Mouse (Mus musculus): ENCODE results near the gene Pea15a.
"Not testable (repeated sequence)": the region's sequence is repeated elsewhere in the genome, so short reads cannot be mapped to it uniquely, and the experiment has no call there.

Gene Pea15a

DNA sequence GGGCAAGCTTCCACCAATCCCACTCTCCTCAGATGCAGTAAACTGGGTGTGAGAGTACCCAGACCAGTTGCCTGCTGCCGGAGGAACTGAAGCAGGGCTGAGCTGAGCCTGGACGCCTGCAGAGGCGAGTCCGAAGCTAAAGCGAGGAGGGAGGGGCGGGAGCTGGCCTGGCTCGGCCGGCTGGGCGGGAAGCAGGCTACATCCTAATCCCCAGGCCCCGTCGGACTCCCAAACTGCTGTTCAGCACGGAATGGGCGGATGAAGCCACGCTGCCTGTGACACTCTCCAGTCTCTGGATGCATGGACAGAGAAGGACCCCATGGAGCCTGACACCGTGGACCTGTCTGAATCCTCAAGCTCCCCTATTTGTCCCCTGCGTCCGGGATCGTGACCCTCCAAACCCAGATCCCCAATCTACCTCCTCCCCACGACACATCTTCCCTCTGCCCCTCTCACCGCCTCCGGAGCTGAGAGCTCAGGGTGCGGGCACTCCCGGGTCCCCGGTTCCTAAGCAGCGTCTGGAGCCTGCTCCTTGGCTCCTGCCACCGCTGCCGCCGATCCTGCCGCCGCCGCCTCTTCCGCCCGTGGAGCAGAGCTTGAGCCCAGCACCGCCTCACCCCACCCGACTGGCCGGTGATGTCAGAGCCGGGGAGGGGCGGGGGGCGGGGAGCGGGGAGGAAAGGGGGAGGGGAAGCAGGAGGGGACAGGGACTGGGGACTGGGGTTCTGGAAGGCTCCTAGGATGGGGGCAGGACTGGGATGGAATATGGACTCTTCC lies at the start of gene Pea15a:
Pea15a (minus strand) TSS at position 664 of the 777 bp plus-strand sequence.
- DNase-seq = peak; percentile 66 to 70

DNA sequence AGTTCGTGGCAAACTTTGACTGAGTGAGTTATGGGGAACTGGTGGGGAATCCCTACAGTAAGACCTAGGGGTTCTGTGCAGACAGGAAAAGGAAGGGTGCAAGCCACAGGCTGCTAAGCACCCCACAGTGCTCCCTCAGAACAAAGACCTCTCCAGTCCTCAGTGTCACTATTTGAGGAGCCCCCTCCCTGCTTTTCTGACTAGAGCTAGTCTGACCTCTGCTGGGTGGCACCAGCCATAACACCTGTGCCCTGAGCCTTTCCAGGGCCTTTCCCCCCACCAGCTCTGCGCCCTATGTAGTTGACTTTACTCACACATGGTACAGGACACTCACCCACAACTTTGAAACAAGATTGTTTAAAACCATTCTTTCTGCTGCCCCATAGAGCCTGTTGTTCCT lies 41.1 kb upstream of the Pea15a start:
- peak in 1 of 2 experiments; percentile 22 for DNase-seq

DNA sequence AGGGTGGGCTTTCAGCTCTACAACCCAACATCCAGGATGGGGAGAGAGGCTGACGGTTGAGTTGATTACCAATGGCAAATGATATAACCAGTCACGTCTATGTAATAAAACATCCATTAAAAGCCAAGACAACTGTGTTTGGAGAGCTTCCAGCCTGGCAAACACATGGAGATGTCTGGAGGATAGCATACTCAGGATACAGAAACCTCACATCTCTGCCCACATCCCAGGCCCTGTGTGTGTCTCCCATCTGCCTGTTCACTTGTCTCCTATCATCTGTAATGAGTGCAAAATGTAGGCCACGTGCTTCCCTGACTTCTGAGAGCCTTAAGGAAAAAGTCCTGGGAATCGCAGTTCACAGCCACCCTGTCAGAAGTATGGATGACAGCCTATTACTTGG lies 40.6 kb upstream of the Pea15a start:
- no peak for DNase-seq

DNA sequence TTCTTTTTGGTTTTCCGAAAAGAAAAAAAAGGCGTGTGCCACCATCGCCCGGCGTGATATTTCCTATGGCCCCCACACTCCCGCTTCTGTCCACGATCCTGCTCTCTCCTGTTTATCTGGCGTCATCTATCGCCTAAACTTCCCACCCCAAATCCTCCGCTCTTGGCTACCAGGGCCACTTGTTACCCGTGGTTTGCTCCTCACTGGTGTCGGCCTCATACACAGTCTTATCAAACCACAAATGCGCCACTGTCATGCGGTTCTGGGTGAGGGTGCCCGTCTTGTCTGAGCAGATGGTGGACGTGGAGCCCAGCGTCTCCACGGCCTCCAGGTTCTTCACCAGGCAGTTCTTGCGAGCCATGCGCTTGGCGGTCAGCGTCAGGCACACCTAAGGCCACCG lies 38.0 kb upstream of the Pea15a start:
- not testable (repeated sequence) for DNase-seq

DNA sequence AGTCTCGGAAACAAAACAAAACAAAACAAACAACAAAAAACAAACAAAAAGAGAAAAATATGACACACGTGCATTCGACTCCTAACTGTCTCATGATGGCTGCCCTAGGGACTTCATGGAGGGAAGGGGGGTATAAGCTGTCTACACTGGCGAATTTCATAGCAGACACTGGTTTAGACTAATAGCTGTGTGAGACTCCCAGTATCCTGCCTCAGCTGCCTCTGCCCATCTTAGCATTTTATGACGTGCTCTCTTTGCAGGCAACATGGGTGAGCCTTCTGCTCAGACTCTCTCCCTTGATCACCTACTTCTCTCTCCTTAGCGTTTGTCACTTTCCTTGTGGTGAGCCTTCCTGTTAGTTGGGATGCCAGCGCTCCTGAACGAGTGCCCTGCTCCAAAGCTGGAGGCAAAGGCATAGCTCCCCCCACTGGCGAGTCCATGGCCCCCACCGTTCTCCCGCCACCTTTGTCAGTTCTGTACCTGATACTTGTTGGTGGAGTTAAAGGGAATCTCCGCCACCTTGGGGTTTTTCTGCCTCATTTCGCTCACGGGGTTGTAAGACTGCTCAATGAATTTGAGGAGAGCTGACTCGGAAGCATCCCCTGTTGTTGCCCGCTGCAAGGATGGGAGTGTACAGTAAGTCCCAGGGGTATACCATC lies 37.1 kb upstream of the Pea15a start:
- DNase-seq = no peak

DNA sequence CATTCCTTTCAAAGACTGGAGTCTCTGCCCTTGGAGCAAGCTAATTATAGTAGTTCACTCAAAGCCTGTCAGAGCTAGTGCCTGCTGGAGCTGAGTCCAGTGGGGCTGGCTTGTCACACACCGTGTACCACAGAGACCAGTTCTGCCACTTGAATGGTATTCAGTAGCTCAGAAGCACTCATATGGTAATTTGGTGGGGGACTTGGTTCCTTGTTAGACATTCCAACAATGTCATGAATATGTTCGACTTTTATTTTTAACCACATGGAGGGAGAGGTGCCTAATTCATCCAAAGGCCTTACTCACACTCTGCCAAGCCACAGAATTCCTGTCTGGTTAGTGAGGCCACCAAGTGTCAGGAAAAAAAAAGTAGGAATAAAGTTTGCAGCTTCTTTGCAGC lies 35.8 kb upstream of the Pea15a start:
- DNase-seq = no peak

DNA sequence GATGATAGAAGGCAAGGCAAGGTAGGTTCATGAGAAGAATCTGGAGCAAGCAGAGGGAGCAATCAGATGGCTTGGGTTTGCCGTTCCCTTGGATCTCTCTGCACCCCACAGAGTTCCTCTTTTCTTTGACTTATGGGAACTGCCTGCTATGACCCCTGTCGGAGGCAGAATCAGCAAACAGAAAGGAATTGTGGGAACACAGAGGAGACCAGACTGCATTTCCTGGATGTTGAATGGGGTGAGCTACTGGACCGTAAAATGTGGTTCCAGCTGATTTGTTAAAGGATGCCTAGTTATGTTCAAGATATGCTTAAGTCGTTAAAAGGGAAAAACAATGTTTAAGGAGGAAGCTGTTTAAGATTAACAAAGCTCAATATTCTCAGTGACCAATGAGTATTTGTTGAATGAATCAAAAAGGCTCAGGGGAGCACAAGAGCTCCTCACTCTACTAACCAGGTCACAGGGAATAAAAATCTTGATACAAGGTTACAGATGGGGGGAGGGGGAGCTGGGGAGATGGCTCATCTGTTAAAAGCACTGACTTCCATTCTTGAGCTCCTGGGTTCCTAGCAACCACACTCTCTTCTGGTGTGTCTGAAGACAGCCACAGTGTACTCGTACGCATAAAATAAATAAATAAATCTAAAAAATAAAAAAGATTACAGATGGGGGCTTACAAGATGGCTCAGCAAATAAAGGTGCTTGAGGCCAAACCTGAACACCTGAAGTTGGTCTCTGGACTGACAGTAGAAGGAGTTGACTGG lies 34.5 kb upstream of the Pea15a start:
- DNase-seq = no peak

DNA sequence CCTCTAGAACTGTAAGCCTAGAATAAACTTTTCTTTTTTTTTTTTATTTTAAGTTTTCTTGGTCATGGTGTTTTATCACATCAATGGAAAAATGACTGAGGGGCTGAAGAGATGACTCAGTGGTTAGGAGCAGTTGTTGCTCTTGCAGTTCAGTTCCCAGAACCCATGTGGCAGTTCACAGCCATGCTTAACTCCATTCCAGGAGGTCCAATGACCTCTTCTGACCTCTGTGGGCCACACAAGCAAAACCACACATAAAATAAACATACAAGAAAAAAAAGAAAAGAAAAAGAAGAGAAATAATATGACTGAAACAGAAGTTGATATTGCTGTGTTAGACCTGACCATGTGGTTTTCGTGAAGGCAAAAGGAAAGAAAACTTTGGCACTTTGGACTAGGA lies 22.6 kb upstream of the Pea15a start:
- no peak for DNase-seq

DNA sequence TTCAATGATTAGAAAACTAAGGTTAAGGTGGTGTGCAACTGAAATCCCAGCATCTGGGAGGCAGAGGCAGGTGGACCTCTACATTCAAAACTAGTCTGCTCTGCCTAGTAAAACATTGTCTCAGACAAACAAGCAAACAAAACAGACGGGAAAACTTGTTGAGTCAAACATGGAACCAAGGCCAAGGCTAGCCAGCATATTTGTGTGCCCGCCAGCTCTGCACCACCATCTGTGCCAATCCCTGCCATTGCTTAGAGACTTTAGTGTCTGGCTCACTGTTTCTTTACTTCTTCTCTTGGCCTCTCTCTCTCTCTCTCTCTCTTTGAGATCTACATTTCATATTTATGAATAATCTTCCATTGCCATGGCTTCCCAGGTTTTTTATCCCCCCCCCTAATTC lies 21.6 kb upstream of the Pea15a start:
- DNase-seq = no peak

DNA sequence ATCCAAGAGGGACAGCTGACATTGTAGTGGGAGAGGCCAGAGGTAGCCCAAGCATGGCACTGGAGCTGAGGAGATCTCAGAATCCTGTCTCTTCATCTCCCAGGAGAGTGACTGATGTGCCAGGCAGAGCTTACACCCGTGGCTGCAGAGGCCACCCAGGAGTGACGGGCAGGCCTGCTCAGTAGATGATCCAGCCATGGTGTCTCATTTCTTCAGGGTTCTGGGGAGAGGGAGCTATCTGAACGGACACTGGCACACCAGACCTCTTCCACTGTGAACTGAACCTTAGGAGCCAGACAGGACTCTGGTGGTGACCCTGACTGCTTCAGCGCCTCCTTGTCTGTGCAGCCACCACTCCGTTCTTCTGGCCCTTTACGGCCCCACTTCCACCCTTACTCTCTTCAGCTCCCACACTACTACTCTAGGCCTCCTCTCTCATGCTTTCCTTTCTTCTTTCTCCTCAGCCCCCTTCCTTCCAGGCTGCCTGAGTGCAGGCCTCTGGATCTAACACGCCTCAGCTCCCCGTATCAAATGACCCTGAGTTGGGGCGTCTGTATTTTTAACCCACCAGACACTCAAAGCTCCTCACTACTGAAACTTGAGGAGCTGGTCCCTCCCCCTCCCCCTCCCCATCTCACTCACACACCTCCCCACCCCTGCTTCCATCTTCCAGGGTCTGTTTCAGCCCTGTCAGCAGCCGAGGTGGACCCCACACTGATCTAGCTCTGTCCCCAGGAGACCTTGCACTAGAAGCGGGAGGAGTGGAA lies 14.9 kb upstream of the Pea15a start:
- DNase-seq = no peak

DNA sequence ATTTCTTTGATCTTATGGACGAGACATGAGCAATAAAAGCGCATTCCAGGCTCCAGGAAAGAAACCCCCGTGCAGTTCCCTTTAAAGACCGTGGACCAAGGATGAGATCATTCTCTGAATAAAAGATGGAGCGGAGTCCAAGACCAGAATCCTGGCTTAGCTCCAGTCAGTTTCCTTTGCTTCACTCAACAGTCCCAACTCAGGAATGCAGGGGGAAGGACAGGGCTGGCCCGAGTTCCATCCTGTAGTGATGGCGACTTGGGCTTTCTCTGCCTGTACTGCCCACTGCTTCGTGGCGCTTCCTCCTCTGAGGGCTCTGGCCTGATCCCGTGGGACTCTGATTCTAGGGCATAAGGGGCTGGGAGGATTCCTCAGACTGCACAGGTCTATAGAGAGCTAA lies 13.8 kb upstream of the Pea15a start:
- DNase-seq = no peak

DNA sequence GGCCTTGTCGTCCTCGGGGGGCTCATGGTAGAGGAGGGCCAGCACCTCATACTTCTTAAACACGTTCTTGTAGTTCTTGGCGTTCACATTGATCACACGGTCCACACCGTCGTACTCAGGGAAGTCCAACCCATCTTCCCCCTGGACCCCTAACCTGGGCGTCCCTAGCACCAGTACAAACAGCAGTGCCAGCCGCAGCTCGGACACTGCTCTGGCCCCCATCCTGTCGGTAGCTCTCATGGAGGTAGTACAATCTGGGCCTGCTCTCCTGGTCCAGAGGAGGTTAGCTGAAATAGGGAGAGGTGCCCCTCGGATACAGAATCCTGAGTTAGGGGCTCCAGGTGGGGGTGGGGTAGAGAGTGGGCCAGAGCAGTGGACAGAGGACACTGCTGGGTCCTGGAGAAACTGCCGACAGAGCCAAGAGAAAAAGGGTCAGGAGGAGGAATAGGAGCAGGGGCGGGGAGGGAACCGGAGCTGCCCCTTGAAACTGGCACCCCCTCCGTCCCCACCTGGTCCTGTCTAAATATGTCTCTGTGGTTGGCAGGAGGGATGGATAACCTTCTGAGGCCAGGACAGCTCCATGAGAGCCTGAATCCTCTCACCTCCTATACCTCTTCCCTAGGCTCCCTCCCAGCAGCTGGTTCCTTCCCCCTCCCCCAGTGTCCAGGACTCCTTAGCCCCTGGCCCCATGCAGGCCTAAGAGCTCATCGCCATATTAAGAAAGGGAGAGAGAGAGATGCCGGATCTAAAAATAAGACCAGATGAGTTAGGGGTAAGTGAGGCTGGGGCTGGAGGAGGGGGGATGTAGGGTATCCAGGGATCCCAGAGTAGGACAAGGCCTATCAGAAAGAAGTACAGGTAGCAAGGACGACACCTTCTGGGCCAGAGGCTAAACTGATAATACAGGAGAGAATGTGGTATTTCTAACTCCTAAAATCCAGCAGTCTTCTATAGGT lies 13.1 kb upstream of the Pea15a start, which contains the start of gene Casq1:
Casq1 (minus strand) TSS at position 418 of the 956 bp plus-strand sequence.
- DNase-seq = no peak

DNA sequence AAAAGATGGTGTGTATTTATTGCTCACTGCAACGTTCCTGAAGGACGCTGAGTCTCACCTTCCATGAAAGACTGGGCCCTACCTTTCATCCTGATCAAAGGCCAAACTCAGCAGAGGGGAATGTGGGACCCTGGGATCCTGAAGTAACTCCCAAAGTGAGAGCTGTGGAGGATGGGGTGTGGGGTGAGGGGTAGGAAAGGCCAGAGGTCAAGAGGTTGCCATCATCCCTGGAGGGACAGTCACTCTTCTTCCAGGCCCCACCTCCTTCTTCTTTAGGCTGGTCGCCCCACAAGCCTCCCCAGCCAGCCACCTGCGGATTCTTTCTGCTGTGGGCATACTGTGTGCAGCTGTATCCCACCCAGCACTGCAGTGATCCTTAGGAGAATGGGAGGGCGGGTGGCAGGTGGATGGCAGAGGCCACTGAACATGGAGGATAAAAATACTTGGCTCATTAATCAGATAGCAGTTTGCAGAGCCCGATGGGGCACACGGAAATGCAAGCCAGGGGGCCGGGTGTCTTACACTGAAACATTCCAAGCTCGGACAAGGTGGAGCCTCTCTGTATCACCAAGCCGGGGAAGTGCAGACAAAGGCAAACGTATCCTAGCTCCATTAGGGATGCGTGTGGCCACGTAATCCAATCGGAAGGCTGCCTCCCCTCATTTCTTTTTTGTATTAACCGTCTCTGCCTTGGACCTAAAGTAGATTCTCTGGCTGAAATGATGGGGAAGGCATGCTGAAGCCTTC lies 11.7 kb upstream of the Pea15a start:
- DNase-seq = no peak

DNA sequence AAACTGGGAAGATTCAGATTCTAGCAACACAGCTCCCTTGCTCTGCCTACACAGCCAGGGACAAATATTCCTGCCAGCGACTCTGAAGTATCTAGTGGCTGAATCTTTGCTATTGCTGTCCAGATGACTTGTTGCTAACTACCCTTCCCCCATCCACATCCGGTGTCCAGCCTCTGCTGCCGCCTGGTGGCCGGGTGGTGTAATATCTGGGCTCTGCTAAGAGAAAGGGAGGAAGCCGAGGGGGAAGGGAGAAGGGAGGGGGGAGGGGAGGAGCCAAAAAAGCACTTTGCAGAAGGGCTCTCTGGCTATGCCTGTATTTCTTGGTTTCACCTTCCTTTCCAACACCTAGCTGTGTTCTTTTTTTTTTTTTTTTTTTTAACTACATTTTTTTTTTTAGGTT lies 10.5 kb upstream of the Pea15a start:
- peak; percentile 90 to 94 for DNase-seq

DNA sequence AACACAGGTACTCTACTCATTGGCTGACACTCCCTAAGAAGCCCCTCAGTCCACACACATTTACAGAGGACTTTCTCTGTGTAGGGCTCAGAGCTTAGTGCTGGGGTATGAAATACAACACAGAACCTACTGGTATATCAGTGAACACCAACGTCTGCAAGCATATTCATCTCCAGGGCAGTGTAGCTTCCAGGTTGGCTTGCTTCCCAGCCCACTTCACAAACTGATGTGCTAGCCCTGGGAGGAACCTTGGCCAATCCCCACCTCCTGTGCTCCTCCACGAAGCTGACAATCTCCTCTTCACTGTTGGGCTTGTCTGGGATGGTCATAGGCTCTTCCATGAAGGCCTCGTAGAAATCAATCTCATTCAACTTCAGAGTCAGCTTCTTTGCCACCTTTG lies 8.1 kb upstream of the Pea15a start:
- no peak for DNase-seq

DNA sequence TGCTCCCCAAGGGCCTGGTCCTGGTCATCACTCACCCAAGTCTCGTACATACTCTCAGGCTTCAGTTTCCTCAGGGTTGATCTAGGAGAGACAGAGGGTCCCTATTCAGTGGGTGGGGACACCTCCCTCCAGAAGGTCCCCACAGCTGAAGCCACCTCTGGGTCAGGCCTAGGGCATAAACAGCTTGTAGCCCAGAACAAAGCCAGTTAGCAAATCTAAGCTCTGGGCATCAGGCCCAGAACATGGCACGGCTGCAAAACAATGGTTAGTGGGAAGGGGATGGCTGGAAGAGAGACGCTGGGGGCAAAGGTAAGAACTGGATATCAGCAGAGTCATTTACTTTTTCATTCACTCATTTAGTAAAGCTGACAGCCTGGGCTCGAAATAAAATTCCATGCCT lies 7.2 kb upstream of the Pea15a start:
- no peak for DNase-seq

DNA sequence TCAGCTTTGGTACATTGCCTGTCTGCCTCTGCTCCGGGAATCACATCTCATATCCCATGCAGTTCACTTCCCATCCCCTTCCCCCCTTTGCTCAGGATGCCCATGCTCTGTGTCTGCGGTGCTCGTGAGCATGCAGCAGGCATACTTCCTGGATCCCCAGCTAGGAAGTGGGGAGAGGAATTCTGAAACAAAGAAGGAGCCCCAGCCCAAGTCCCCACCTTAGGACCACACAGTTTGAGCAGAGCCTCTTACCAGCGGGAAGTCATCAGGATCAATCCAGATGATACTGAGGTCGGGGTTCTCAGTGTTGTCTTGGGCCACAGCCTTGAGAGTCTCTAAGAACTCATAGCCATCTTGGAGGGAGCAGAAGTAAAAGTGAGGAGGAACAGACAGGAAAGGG lies 6.2 kb upstream of the Pea15a start:
- no peak for DNase-seq

DNA sequence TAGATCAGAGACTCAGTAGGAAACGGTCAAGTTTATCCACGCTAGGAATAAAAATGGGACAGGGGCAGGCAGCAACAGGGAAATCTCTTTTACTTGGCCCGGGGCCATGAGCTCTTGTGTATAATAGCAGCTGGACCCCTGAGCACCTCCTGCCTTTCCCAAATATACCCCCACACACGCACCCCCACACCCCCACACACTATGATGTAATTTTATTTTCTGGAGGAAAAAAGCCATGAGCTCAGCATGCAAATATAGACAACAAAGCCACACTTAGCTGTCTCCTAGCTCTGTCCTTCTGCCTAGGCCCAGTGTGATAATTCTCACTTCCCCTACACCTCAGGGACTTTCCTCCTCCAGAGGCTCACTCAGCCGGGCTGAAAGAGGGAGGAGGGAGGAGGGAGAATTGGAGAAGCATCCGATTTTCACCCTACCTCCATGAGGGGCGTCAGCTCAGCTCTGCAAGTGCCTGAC lies 544 bp upstream of the Pea15a start:
- DNase-seq = no peak

DNA sequence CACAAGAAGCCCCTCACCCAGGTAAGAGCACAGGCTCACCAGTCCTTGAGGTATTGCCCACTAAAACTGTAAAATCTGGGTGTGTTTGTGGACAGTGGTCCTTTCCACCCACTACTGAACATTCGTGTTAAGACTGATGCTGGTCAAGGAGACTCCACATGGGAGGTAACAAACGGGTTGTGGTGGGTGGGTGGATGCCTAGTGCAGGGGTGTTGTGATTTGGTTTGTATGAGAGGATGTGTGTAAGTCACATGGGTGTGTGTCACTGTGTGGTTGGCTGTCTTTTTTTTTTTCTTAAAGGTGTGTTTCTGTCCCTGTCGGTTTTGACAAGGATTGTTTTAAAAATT lies 890 bp downstream of the Pea15a start:
- no peak for DNase-seq

DNA sequence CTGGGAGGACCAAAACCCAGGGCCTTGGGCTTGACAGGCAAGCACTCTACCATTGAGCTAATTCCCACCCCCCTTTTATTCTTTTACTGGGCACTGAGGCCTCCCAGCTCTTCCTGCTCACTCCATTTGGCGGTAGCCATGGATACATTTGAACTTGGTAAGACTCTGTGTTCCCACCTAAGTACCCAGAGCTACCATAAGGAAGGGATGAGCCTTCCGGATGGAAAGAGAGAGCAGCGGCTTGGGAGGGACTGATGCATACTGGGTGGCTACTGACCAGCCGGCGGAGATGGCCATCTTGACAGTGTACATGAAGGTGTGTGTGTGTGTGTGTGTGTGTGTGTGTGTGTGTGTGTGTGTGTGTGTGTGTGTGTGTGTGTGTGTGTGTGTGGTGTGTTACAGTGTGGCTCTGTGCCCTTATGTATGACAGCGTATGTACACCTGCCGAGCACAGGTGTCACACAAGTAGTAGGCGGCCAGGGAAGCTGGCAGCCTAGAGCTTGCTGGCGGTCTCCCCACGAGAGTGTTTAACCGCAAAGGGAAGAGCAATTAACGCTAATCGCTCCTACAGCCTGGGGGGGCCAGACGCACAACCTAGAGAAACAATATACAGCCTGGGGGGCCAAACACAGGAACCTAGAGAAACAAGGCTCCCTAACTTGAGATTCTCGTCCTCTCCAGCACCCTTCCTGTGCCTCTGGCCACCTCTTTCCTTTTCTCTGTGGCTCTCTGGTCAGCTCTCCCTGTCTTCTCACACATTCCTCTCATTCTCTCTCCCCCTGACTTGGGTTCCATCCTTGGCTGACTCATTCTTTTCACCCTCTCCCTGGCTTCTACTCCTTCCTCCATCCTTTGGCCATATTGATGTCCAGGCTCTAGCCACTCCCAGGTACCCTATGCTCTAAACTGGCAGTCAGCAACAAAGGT lies 1.5 kb downstream of the Pea15a start:
- no peak for DNase-seq

All from spleen, adult 18-20 months (tissue).